Mouse (Mus musculus) mouse embryonic stem cell (cell line): Measurements from ENCODE around the gene Setd1b.

Experiments used
- in situ Hi-C, 2 experiments: fragments of 300-500 bp; cut with MboI; formaldehyde crosslinking; loops; 1 replicate in 1 of 2; 3 replicates in 1 of 2; pipeline ENCODE4 v1.14.3; 2019 to 2020; ENCODE audit warnings: low sequenced_read_pairs in 2 of 2, low pct_unique_long_range_greater_than_20kb in 1 of 2, mixed read lengths in 1 of 2; ENCODE audit not compliant: unreplicated experiment in 1 of 2

Gene Setd1b

GRCm38 (mm10) chr5:123137910-123138229, 4.1 kb upstream of the Setd1b start:
- in situ Hi-C loops, result no loop called here

DNA sequence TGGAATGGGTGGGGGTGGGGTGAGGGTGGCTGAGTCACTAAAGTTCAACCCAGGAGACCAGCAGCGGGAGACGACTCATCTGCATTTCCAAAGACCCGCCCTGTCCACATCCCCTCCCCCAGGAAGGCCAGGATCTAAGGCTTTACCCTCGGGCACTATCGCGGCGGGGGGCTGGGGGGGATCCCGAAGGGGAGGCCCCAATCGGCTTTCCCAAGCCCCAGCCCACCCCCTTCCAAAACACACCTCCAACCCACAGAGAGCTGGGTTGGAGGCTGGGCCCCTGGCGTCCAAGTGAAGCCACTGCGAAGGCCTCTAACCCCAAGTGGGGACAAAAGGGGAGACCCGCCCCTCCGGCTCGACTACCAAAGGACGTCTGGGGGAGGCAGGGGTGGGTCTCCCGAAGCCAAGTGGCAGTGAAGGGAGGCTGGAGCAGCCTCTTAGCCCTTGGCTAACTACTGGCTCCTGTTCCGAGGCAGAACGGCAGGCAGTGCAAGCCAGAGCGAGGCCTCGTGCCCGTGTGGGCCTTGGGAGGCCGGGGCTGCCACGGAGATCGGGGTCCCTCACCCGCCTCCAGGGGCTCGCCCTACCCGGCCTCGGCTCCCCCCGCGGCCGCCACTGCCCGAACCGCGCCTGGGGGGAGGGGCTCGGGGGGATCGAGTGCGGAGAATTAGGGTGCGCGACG, 3.6 kb upstream of the Setd1b start:
- in situ Hi-C loops, result no loop called here

DNA sequence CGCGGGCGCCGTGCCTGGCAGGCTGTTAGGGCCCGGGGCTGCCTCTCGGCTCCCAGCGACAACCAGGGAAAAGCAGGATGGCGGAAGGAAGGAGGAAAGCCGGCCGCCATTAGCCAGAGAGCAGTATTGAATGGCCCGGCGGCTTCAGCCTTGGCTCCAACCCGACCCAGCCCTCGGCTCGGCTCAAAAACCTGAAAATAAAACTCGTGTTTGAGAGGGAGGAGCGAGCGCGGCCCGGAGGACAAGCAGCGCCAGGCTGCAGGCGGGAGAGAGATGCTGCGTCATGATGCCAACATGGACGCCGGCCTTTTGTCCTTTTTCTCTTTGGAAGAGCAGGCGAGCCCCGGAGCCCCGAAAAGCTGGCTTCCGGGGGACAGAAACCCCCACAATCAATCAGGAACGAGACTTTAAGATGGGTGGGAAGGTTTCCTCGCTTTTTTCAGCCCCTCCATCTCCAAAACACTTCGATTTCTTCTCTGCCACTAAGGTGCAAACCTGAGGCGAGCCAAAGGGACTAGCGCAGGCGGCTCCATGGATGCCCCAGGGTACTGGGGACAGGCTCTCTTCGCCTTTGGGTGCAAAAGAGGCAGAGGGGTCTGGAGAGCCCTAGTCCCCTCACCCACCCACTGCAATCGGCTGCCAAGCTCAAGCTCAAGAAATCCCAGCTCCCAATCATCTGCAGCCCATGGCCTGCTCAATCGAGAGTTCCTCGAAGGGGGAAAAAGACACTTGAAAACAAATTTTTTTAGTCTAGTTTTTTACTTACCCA, 2.9 kb upstream of the Setd1b start:
- in situ Hi-C loops, result no loop called here

DNA sequence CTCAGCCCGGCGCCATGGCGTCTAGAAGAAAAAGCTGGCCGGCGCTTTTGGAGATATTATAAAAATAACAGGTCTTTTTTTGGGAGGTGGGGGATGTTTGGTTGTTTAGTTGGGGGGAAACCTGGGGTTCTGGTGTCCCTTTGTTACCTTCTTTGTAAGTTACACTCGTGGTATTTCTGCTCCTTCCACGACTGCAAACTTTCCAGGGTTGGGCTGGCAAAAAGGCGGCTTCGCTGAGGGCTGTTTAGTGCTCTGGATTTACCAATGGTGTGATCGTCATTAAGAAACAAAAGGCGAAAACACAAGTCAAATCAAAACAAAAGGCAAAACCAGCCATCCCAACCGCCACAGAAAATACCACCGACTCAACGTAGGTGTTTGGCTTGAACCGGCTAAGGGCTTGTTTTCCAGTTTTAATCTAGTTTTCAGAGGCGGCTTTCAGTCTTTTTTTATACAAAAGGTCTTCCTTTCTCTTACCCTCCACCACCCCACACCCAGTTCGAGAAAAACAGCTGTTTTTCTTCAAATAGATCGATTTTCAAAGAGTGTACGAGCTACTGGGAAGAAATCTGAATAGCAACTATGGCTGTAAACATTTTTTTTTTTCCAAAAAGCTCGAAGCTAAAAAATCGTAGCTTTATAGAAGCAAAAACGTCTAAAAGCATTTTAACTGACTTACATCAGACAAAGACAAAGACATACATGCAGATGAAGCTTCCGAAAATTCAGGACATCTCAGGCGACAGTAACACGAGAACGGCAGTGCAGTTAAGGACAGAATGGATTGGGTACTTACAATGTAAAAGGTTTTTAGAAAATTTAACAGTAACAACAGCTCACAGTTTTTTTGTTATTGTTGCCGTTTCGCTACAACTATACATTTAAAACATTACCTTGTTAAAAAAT, 2.0 kb upstream of the Setd1b start:
- in situ Hi-C loops, result no loop called here

GRCm38 (mm10) chr5:123140694-123141554, 1.1 kb upstream of the Setd1b start:
- in situ Hi-C loops, result no loop called here

DNA sequence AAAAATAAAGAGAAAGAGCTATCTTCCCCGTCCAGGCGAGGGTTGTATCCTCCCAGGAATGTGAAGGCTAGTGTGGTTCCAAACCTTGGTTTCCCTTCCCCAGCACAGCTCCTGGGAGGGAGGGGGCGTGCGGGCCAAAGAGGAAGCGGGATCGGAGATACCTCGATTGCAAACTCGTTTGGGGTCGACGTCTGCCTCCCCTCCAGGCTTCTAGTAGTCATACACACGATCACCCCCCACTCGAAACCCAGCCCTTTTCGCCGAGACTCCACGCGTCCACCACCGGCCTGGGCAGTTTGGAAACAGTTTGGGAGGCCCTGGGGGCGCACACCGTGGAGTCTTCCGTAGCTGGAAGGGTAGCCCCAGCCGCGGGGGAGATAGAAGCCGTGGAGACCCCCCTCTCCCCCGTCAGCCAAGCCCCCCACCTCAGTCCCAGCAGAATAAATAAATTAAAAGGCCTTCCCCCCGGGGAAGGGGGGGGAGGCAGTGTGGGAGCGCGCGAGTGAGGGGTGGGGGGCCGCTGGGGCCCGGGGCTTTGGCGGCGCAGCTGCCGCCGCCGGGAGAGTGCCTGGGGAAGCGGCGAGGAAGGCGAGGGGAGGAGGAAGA, 335 bp upstream of the Setd1b start:
- in situ Hi-C loops, result no loop called here

DNA sequence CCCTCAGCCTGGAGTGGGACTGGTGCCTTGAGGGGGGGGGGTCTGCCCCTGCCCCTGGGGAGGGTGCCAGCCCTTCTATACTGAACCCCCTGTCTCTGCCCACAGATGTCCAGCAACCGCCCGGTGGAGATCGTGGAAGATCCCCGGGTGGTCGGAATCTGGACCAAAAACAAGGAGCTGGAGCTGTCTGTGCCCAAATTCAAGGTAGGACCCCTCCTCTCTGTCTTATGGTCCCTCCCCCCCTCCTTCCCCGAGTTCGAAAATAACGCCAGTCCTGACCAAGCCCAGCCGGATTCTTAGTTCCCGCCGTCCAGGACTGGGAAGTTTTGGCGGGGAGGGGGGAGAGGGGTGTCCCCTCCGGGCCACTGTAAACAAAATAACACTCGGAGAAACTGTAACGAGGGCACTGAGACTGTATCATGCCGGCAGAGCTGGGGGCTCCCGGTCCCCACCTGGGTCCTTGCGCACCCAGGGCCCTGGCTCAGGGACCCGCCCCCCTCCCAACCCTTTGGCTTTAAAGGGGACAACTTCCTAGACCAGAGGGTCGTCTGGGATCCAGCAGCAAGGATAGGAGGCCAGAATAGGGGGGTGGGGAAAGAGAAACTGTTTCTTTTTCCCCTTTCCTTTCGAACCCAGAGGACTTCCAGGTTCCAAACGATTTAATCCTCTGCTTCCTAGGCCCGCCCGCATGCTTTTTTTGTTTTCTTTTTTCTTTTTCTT, 1.4 kb downstream of the Setd1b start:
- in situ Hi-C loops, result no loop called here

DNA sequence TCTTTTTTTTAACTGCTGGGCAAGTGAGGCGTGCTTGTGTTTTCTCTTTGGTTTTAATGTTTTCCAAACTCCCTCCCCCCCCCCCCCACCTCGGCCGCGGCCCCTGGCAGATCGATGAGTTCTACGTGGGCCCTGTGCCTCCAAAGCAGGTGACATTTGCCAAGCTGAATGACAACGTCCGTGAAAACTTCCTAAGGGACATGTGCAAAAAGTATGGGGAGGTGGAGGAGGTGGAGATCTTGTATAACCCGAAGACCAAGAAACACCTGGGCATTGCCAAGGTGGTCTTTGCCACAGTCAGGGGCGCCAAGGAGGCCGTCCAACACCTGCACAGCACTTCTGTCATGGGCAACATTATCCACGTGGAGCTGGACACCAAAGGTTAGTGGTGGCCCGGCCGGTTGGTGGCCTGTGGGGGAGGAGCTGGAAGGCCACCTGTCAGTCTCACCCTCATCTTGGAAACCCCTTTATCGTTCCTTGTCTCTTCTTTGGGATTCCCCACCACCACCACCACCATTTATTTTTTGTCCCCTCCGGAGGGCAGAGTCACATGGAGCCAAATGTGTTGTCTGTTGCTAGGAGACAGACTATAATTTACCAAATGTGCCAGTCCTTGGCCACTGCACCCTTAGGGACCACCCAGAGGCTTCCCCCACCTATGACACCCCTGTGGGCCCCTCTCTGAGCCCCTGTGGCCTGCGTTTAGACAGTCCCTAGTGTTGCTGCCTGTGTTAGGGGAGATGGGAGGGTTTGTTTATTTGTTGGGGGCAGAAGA, 2.2 kb downstream of the Setd1b start:
- in situ Hi-C loops, result no loop called here

DNA sequence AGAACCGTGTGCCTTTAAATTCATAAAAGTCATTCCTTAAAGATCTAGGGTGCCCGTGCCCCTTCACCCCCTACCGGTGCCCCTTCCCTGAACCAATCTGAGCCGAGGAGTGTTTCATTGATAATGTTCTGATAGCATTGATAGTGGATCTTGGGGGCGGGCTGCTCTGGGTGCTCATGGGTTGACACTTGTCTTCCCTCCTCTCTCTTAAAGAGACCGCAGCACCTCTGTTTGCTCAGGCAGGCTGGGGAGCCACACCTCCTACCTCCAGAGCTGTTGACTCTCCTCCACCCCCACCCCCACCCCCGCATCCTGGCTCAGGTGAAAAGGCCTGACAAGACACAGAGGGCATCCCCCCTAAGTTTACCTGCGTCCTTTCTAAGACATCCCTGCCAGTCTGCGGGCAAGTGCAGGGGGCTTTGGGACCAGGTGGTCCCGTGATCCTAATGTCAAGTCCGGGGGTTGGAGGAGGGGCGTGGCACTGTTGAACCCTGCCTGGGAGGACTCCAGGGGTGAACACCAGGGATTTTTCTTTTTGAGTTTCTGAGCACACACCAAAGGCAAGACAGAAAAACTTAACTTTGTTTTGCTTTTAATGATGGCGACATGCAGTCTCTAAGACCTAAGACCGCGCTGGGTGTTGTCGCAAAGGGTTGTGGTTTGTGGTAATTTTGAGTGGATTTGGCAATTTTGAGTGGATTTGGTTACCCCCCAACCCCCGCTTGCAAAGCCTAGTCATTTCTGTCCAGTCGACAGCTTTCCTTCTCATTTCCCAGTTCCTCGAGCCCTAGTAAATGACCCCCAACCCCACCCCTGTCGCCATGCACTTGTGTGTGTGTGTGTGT, 3.0 kb downstream of the Setd1b start:
- in situ Hi-C loops, result no loop called here

GRCm38 (mm10) chr5:123146357-123146756, 4.4 kb downstream of the Setd1b start:
- in situ Hi-C loops, result no loop called here

- in situ Hi-C loops, result no loop called here
Observed at GRCm38 (mm10) chr5:123147569-123147968, 5.6 kb downstream of the Setd1b start.

- in situ Hi-C loops, result no loop called here
Observed at GRCm38 (mm10) chr5:123148073-123148722, 6.2 kb downstream of the Setd1b start.

DNA sequence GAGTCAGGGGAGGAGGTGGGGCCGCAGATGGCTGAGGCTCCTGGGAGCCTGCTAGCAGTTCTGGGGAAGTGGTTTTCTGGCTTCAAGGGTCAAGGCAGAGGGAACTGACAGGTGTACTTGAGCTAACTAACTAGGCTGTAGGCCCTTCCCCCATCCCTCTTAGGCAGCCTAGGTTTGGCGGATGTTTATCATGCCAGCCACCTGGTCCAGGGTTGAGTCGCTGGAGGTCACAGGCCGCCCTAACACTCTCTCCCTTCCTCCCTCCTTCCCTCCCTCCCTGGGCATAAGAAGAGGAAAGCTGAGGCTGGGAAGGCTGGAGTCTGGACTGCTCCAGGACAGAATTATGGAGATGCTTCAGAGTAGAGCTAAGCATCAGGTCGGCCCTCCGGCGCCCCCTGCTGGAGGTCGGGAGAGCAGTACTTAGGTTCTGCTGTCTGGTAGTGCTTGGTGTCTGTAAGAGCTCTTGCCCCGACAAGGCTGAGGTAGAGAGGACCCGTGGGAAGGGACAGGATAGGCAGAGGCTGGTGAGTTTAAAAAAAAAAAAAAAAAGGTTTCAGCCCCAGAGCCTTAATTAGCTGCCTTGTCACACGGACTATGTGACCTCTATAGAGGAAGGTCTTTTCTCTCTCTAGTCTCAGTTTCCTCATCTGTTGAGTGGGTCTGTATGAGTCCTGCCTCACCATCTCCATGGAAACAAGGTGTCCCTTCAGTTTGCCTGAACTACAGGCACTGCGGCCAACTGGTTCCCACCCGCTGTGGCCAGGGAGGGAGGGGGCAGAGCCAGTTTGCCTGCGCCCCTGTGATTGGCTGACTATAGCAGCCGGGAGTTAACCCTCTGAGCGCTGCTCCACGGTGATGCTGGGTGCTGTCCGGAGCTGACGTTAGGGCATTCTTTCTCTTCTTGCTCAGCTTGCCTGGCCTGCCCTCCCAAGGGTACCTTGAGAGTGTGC, 7.7 kb downstream of the Setd1b start:
- in situ Hi-C loops, result no loop called here

DNA sequence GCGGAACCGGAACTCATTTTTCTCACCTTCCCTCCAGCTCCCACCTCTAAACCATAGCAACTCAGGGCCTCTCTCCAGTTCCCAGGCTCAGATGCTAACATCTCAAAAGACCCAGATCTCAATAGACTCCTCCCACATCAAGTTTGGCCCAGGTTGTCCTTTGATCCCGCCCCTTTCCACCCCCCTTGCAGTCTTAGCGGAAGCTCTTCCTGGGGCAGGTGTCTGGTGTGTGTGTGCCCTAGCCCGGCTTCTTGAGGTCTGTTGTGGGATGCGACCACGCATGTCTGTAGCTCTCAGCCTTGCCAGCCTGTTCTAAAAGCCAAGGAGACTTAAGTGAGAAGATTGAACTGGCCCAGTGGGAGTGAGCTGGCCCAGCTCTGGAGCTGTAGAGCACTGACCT, 8.6 kb downstream of the Setd1b start:
- in situ Hi-C loops, result no loop called here

DNA sequence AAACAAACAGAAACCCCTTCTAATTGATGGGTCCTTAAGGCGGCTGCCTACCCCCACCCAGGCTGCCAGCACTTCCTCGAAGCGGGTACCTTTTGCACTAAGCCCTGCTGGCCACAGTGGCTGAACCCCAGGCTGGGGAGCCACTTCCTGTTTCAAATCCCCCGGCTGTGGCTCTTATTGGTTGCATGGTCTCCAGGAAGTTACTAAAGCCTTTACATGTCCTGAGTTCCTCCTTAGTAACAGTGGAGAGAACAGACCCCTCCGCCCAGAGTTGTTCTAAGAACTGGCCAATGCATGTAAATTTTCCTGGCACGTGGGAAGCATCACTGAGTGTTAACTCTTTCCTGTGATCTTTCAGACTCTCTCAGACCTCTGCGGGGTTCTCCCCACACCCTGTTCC, 9.1 kb downstream of the Setd1b start:
- in situ Hi-C loops, result no loop called here
